Mouse (Mus musculus): ENCODE results near the gene Klk1b4. TPM values are rescaled to one million over a fixed set of nuclear protein-coding genes. Genes with fewer than 3 reads are reported as not detected.
A peak's percentile ranks its signal among the peaks of the same experiment; 100 is the strongest.
"Not testable (repeated sequence)": the region's sequence is repeated elsewhere in the genome, so short reads cannot be mapped to it uniquely, and the experiment has no call there.

Klk1b4 gene
- total RNA-seq, 2 experiments from 2014 or later, result not detected

- intact Hi-C loops (cut with DNase I), result no loop called here
Observed at GRCm38 (mm10) chr7:44249248-44249647, 42.0 kb downstream of the Klk1b4 start.

DNA sequence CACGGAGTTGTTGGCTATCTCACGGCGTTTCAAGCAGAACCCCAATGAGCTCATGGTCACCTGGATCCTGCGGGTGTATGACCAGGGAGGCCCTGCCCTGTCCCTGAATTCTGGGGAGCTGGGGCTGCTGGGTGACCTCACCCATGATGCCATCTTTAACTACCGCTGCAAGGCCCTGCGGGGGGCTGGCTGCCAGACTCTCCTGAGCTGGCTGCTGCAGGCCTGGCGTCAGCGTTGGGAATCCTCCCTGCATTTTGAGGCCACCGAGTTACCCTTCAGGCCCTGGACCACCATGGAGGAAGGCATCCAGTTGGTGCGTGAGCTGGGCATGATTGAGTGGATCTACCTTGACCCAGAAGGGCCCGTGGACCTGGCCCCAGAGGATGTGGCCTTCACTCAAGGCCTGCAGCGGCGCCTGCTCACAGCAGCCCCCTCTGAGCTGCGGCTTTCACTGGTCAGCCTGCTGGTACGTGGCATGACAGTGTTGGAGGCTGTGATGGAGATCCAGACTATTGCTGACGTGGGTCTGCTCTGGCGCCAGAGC lies 43.6 kb downstream of the Klk1b4 start:
- peak in 1 of 2 experiments; percentile 44 for DNase-seq (ENCODE audit: extremely low spot score in 1 of 2, low spot score in 2 of 2)
- intact Hi-C loops (cut with DNase I), result not testable (repeated sequence)

More at GRCm38 (mm10) chr7:44249248-44249647, 42.0 kb downstream of the Klk1b4 start:
- DNase-seq (ENCODE audit: extremely low spot score in 1 of 2, low spot score in 2 of 2), result no peak

DNA sequence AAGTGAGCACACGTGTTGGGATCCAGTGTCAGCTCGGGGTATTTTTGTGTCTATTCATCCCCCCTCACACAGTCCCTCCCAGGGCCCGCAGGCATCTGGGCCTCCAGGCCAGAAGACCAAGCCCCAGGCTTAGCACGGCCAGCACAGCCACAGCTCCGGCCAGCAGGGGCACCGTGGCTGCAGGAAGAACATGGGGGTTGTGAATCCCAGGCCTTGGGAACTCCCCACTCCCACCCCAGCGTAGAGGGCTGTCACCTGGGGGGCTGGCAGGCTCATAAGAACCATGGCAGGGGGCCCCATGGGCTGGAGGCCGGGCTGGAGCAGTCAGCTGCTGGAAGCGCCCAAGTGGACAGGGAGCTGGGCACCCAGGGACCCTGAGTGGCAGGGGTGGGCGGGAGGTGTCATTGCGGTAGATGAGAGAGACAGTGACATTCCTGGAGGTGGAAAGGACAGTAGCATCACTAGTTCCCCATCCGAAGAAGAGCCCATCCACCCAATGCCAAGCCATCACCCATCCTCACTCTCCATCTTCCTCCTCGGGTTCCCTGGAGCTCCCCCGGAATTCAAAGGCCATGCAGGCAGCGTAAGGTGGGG lies 45.9 kb downstream of the Klk1b4 start:
- DNase-seq (ENCODE audit: extremely low spot score in 1 of 2, low spot score in 2 of 2), result peak in 1 of 2 experiments; percentile 44
- intact Hi-C loops (cut with DNase I), result no loop called here

- no peak for DNase-seq (ENCODE audit: extremely low spot score in 1 of 2, low spot score in 2 of 2)
- intact Hi-C loops (cut with DNase I), result no loop called here
Observed at GRCm38 (mm10) chr7:44254930-44255329, 47.7 kb downstream of the Klk1b4 start.

GRCm38 (mm10) chr7:44257278-44257677 lies 50.0 kb downstream of the Klk1b4 start, which contains the start of gene Acp4:
TSS of gene Acp4 (minus strand) at chr7:44257378.
- no peak for DNase-seq (ENCODE audit: extremely low spot score in 1 of 2, low spot score in 2 of 2)
- intact Hi-C loops (cut with DNase I), result no loop called here

- intact Hi-C loops (cut with DNase I), result loop anchor here (5.0 kb wide), 1 partner anchor 222 kb away; no protein-coding TSS in a partner anchor
- DNase-seq (ENCODE audit: extremely low spot score in 1 of 2, low spot score in 2 of 2), result no peak
Observed at GRCm38 (mm10) chr7:44260410-44260809, 53.2 kb downstream of the Klk1b4 start.

DNA sequence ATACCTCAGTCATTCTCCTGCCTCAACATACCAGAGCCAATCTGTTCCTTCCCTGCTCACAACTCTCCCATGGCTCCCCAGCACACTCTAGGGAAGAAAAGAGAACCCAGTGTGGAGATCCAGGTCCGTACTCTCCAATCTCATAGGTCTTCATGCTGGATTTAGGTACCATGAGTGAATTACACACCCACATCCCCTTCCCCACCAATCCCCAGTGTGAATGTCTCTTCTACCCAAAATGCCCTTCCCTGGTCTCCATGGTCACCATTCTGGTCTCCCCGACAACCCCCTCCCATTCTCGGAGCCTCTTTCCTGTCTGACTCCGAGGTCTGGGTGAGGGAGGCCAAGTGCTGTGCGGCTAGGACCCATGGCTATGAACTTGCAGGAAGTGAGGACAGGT lies 53.9 kb downstream of the Klk1b4 start, which contains the start of gene Gm15517:
TSS of gene Gm15517 (plus strand) at position 301 of the 400 bp plus-strand sequence.
- intact Hi-C loops (cut with DNase I), result loop anchor here (5.0 kb wide), 1 partner anchor 221 kb away; no protein-coding TSS in a partner anchor
- no peak for DNase-seq (ENCODE audit: extremely low spot score in 1 of 2, low spot score in 2 of 2)

Other genes starting within 250 kb of the Klk1b4 start
- not detected for gene Klk1b1, start 240.7 kb upstream of the Klk1b4 start, total RNA-seq (2021)
- not detected for gene Klk1b9, start 231.4 kb upstream of the Klk1b4 start, total RNA-seq (2021)
- gene Klk1b11, start 211.6 kb upstream of the Klk1b4 start, total RNA-seq (2021), result not detected
- not detected for gene Klk1b26, start 195.3 kb upstream of the Klk1b4 start, total RNA-seq (2021)
- not detected for gene Klk1b27, start 155.1 kb upstream of the Klk1b4 start, total RNA-seq (2021)
- gene Klk1b21, start 105.1 kb upstream of the Klk1b4 start, total RNA-seq (2021), result not detected
- gene Klk1b22, start 94.8 kb upstream of the Klk1b4 start, total RNA-seq (2021), result not detected
- not detected for gene Klk1b16, start 70.7 kb upstream of the Klk1b4 start, total RNA-seq (2021)
- not detected for gene Klk1b24, start 19.2 kb upstream of the Klk1b4 start, total RNA-seq (2021)
- not detected for gene Klk1b3, start 9.2 kb upstream of the Klk1b4 start, total RNA-seq (2021)
- not detected for gene Klk1b5, start 8.5 kb downstream of the Klk1b4 start, total RNA-seq (2021)
- gene Klk1, start 17.9 kb downstream of the Klk1b4 start, total RNA-seq (2021), result not detected
- gene Gm36864, start 28.7 kb downstream of the Klk1b4 start, total RNA-seq (2021), result not detected
- under 1 TPM; 0.91 to 0.94 TPM for gene 1700028J19Rik, start 39.3 kb downstream of the Klk1b4 start, total RNA-seq (2021)
- 100 to 1,000 TPM; 116 to 119 TPM for gene 2410002F23Rik, start 39.3 kb downstream of the Klk1b4 start, total RNA-seq (2021)
- gene Acp4, start 49.9 kb downstream of the Klk1b4 start, total RNA-seq (2021), result not detected
- gene Gm15517, start 54.0 kb downstream of the Klk1b4 start, total RNA-seq (2021), result not detected
- 1 to 10 TPM; 2.5 to 2.8 TPM for gene Clec11a, start 99.5 kb downstream of the Klk1b4 start, total RNA-seq (2021)
- gene Shank1, start 102.8 kb downstream of the Klk1b4 start, total RNA-seq (2021), result 100 to 1,000 TPM; 423 to 432 TPM
- gene Syt3, start 176.7 kb downstream of the Klk1b4 start, total RNA-seq (2021), result 10 to 100 TPM; 77.1 to 78.3 TPM
- 1 to 10 TPM; 2.1 to 2.9 TPM for gene 1700008O03Rik, start 178.4 kb downstream of the Klk1b4 start, total RNA-seq (2021)
- 100 to 1,000 TPM; 311 to 323 TPM for gene Lrrc4b, start 221.6 kb downstream of the Klk1b4 start, total RNA-seq (2021)